Mouse (Mus musculus): ENCODE measurements around the gene Trim67.
"Not testable (repeated sequence)": the region's sequence is repeated elsewhere in the genome, so short reads cannot be mapped to it uniquely, and the experiment has no call there.

Gene Trim67

DNA sequence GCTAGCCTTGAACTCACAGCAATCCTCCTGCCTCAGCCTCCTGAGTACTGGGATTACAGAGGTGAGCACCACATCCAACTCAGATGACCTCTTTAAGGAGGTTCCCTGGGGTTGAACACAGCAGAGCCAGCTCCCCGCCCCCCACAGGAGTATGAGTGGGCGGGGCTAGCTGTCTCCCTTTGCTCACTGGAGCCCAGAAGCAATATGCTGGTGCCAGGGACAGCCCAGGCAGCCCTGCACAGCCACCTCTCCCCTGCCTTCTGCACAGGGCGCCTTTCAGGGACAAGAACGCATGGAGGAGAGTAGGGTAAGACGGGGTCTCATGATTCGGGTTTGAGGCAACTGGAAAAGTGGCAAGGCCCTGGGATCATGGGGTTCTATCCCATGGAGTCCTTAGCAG lies 38.6 kb downstream of the Trim67 start:
- no peak for DNase-seq (ENCODE audit: low read depth, low spot score)

- DNase-seq (ENCODE audit: low read depth, low spot score), result no peak
Observed at GRCm38 (mm10) chr8:124831941-124832340, 39.0 kb downstream of the Trim67 start.

GRCm38 (mm10) chr8:124833430-124834205 lies 40.7 kb downstream of the Trim67 start:
- no peak for DNase-seq (ENCODE audit: low read depth, low spot score)

- DNase-seq (ENCODE audit: low read depth, low spot score), result no peak
Observed at GRCm38 (mm10) chr8:124835848-124836247, 43.0 kb downstream of the Trim67 start.

DNA sequence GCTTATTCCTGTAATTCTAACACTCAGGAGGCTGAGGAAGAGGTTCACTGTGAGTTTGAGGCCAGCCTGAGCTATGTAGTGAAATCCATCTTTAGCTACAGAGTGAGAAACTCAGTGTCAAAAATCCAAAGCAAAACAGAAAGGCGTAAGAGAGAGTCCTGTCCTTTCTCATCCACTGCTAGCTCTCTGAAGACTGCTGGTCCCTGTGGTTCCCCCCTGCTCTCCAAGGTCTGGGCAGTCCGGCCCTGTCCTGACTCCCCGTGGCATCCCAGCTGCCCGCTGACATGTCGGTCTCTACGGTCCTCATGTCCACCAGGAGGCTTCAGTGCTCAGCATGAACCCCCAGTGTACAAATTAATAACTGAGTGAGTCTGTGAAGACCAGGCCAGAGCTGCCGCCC lies 43.4 kb downstream of the Trim67 start:
- DNase-seq (ENCODE audit: low read depth, low spot score), result no peak

GRCm38 (mm10) chr8:124836907-124837306 lies 44.0 kb downstream of the Trim67 start:
- no peak for DNase-seq (ENCODE audit: low read depth, low spot score)

DNA sequence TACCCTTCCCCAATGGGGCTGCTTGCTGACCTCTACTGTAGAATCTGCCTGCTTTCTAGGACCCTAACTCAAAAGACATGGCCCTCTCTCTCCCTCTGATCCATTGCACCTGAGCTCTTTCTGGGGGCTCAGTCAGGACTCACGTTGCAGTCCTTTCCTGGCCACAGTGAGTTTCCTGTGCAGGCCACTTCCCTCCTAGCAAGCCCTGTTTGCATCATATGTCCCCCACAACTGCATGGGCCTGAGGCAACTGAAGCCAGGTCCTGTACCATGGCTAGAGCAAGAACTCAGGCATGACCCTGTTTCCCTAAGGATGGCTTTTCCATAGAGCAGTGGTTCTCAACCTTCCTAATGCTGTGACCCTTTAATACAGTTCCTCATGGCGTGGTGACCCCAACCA lies 45.1 kb downstream of the Trim67 start:
- DNase-seq (ENCODE audit: low read depth, low spot score), result no peak

GRCm38 (mm10) chr8:124839371-124839770 lies 46.5 kb downstream of the Trim67 start:
- no peak for DNase-seq (ENCODE audit: low read depth, low spot score)

DNA sequence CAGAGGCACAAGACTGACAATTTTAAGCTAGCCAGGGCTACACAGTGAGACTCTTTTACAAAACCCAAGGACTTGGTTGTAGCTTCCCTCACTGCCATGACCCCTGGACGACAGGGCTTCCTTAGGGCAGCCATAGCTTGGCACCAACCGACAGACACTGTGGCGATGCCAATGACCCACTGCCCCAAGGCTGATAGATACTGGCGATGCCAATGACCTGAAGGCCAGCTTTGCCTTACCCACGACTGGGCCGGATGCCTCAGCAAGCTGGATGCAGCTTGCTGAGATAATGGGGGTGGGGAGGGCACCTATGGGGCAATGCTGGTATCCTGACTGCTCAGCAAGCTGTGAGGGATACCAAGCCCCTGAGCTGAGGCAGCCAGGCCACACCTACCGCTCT lies 48.0 kb downstream of the Trim67 start:
- no peak for DNase-seq (ENCODE audit: low read depth, low spot score)

DNA sequence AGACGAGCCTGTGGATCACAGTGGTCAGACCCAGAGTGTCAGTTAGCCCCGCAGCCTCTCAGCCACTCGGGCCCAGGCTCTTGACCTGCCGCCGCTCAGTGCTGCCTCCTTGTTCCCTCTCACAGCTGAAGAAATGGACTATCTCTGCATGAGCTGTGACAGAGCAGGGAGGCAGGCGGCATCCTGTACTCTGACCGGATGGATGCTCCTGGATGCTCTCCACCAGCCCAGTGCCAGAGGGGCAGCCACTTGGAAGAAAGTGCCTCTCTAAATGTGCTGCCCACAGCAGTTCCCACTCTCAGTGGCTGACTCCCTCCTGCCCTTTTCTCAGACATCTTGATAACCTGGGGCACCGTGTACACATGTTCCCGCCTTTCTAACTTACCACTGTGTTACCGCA lies 48.9 kb downstream of the Trim67 start:
- DNase-seq (ENCODE audit: low read depth, low spot score), result no peak

DNA sequence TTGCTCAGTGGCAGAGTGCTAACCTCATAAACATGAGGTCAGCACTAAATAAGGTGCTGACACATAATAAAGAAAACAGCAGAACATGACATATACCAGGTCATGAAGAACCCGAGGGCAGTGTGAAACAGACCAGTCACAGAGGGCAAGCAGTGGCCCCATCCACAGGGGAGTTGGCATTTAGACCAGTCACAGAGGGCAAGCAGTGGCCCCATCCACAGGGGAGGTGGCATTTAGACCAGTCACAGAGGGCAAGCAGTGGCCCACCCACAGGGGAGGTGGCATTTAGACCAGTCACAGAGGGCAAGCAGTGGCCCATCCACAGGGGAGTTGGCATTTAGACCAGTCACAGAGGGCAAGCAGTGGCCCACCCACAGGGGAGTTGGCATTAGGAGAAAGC lies 50.0 kb downstream of the Trim67 start:
- not testable (repeated sequence) for DNase-seq (ENCODE audit: low read depth, low spot score)

DNA sequence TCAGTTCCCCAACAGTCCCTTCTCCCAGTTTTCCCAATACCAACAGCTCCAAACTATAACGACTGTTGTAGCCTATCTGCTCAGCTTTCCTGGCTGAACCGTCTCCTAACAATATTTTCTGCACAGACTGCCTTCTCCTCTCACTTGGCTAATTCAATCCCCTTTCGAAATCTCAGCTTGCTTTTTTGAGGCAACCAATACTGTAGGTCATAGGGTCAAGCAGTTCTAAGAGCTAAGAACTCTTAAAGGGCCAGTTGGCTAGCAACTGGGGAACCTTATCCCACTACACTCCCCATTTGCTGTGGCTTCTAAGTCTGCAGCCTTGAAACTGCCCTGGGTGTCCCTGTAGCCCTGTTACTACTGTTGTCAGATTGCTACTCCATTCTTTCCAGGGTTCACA lies 52.2 kb downstream of the Trim67 start:
- DNase-seq (ENCODE audit: low read depth, low spot score), result no peak

DNA sequence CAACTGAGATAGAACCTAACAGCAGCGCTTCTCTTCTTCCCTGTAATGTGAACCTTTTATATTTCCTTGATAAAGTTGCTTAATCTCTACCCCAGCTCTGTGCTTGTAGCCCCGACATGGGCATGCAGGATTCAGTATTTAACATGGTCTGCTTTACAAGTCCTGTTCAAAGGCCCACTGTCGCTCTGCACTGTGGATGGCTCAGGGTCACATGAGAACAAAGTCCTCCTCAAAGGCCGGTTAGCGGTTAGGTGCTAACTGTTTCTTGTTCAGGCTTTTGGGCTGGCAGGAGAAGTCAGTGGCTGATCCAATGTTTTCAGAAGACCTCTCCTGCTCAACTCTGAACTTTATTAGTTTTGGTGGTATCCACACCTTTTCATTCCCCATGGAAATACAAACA lies 52.7 kb downstream of the Trim67 start:
- no peak for DNase-seq (ENCODE audit: low read depth, low spot score)

GRCm38 (mm10) chr8:124853511-124853910 lies 60.6 kb downstream of the Trim67 start:
- DNase-seq (ENCODE audit: low read depth, low spot score), result no peak

DNA sequence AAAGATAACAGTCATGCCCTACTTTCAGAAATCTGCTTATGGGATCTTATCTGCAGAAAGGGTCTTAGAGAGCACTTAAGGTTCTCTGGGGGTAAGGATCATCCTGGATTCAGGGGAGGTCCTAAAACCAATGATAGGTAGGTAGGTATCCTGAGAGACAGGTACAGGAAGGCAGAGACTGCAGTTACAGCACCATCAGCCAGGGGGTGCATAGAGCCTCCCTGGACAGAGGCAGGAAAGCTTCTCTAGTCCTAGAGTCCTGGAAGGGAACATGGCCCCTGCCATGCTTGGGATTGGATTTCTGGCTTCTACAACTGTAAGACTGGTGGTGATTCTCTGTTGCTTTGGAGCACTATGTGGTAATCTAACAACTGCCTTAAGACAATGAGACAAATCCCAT lies 66.6 kb downstream of the Trim67 start:
- DNase-seq (ENCODE audit: low read depth, low spot score), result peak; percentile 76

DNA sequence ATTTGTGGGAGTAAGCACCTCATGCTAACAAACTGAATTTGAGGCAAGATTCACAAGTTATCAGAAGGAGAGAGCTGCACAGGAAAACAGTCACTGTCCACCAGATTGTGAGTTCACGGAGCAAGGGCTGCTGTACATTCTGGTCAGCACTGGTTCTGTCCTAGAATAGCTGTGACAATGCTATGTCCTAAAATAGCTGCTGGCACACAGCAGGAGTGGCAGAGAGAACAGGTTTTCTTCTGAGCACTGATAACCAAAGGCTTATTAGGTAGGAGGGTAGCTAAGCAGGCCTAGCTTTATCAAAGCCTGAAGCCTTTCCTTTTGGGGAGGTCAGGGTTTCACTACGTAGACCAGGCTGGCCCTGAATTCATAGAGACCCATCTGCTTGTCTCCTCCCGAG lies 67.3 kb downstream of the Trim67 start:
- no peak for DNase-seq (ENCODE audit: low read depth, low spot score)

GRCm38 (mm10) chr8:124862321-124863162 lies 69.7 kb downstream of the Trim67 start, which contains the start of the genes Gnpat and 2810004N23Rik:
Gene Gnpat (plus strand): TSS chr8:124863033.
Gene 2810004N23Rik (minus strand): TSS chr8:124863120.
- peak; percentile 89 for DNase-seq (ENCODE audit: low read depth, low spot score)

GRCm38 (mm10) chr8:124863163-124863677 lies 70.3 kb downstream of the Trim67 start:
- no peak for DNase-seq (ENCODE audit: low read depth, low spot score)

GRCm38 (mm10) chr8:124863729-124864128 lies 70.8 kb downstream of the Trim67 start:
- DNase-seq (ENCODE audit: low read depth, low spot score), result no peak

DNA sequence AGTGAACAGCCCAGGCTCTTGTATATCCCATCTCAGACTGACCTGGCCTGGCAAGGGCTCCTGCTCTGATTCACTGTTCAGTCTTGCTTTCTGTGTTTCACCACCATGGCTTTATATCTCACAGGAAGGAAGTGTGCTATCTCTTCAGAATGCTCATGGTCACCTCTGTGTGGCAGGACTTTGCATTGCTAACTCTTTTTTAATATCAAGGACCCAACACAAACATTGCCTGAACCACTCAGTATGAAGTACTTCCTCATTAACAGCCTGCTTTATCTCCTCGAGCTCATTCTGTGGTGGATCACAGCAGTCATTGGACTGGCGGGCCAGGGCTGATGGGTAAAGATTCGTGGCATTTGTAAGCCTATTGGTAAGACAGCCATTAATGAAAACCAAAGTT lies 73.8 kb downstream of the Trim67 start:
- DNase-seq (ENCODE audit: low read depth, low spot score), result no peak

DNA sequence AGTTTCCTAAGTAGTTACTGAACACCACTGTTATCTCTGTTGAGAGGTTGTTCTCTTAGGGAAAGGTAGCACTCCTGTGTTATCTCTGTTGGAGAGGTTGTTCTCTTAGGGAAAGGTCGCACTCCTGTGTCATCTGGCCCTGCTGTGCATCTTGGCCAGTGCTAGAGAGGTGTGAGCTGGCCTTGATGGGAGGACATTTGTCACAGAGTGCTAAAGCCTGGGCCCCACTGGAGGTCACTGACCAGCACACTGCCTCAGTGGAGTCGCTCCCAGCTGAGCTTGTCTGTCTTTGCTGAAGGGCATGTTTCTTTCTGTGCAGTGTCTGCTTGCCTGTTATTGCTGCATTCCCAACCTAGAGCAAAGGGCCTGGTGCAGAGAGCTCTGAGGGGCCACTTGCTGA lies 74.2 kb downstream of the Trim67 start:
- DNase-seq (ENCODE audit: low read depth, low spot score), result no peak

- no peak for DNase-seq (ENCODE audit: low read depth, low spot score)
Observed at GRCm38 (mm10) chr8:124869708-124870107, 76.8 kb downstream of the Trim67 start.

- no peak for DNase-seq (ENCODE audit: low read depth, low spot score)
Observed at GRCm38 (mm10) chr8:124871474-124871873, 78.6 kb downstream of the Trim67 start.
